Mouse (Mus musculus) CH12.LX (cell line): Measurements from ENCODE around the gene Thsd7b.

Source experiments
- E2F4 ChIP-seq: IDR thresholded peaks from 2 replicates; pipeline ENCODE4 v1.6.1; 2011; ENCODE audit warnings: low read depth, low read length, improper control_type of control experiment; ENCODE audit not compliant: insufficient replicate concordance
- HCFC1 ChIP-seq: IDR thresholded peaks from 2 replicates; pipeline ENCODE4 v1.6.1; 2012; ENCODE audit warnings: low read depth, mild to moderate bottlenecking, inconsistent platforms, low read length, improper control_type of control experiment
- JUND ChIP-seq: conservative IDR thresholded peaks from 2 replicates; pipeline ENCODE4 v1.6.1; 2011; ENCODE audit warnings: low read depth, low read length, improper control_type of control experiment
- MXI1 ChIP-seq: IDR thresholded peaks from 2 replicates; pipeline ENCODE4 v1.6.1; 2011; ENCODE audit warnings: mild to moderate bottlenecking, low read depth, low read length, improper control_type of control experiment
- POLR2A ChIP-seq: IDR thresholded peaks from 2 replicates; pipeline ENCODE4 v1.6.1; 2011; ENCODE audit warnings: low read depth, mild to moderate bottlenecking, improper control_type of control experiment, low read length
- POLR2AphosphoS2 ChIP-seq: IDR thresholded peaks from 2 replicates; pipeline ENCODE4 v1.6.1; 2011; ENCODE audit warnings: low read depth, low read length, improper control_type of control experiment
- RCOR1 ChIP-seq: conservative IDR thresholded peaks from 2 replicates; pipeline ENCODE4 v1.6.1; 2012; ENCODE audit warnings: low read depth, mild to moderate bottlenecking, inconsistent platforms, low read length, improper control_type of control experiment
- ZC3H11A ChIP-seq: IDR thresholded peaks from 2 replicates; pipeline ENCODE4 v1.6.1; 2012; ENCODE audit warnings: low read depth, mild to moderate bottlenecking, inconsistent platforms, low read length, improper control_type of control experiment
- ZKSCAN1 ChIP-seq: IDR thresholded peaks from 2 replicates; pipeline ENCODE4 v1.6.1; 2012; ENCODE audit warnings: low read depth, inconsistent platforms, low read length, improper control_type of control experiment, borderline replicate concordance

DNA sequence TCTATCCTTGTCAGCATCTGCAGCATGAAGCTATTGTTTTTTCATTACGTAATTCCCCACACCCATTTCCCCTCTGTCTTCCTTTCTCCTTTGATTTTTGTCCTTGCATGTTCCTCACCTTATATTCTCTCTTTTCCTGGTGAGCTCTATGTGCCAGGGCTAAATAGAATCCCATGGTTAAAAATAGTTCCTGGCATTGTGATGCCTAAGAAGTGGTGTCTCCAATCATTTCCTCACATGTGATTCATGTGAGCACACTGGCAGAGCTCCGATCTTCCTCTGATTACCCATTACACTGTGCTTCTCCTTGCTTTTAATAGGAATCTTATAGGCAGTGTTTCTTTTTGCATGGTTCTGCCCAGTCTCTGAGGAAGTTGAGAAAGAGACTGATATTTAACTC, 826.1 kb downstream of the Thsd7b start:
- TF ChIP-seq POLR2AphosphoS2 (no peak), JUND (no peak), ZKSCAN1 (no peak), POLR2A (no peak), RCOR1 (no peak), ZC3H11A (no peak), HCFC1 (no peak), E2F4 (no peak), MXI1 (no peak)
